Mouse (Mus musculus) MEL-GATA-1-ER (cell line): ENCODE results near the gene Auts2.

Experiments used
- DNase-seq: peaks from one replicate; pipeline ENCODE4 v3.0.0-alpha.2; 2012; ENCODE audit warnings: low read depth; ENCODE audit errors: extremely low read depth

The Auts2 gene

GRCm38 (mm10) chr5:132500817-132501231, 42.3 kb downstream of the Auts2 start:
- no peak for DNase-seq

- DNase-seq = no peak
These were observed 44.2 kb downstream of the Auts2 start for GRCm38 (mm10) chr5:132498896-132499295.

- no peak for DNase-seq
These were observed 45.1 kb downstream of the Auts2 start for GRCm38 (mm10) chr5:132498045-132498444.

- DNase-seq = no peak
These were observed 50.4 kb downstream of the Auts2 start for GRCm38 (mm10) chr5:132492793-132493192.

GRCm38 (mm10) chr5:132492040-132492439, 51.1 kb downstream of the Auts2 start:
- DNase-seq = no peak

GRCm38 (mm10) chr5:132491508-132491907, 51.6 kb downstream of the Auts2 start:
- DNase-seq = no peak

GRCm38 (mm10) chr5:132490326-132490725, 52.8 kb downstream of the Auts2 start:
- no peak for DNase-seq

GRCm38 (mm10) chr5:132489736-132490313, 53.3 kb downstream of the Auts2 start:
- DNase-seq = no peak

GRCm38 (mm10) chr5:132486831-132487230, 56.3 kb downstream of the Auts2 start:
- DNase-seq = no peak

GRCm38 (mm10) chr5:132485994-132486393, 57.1 kb downstream of the Auts2 start:
- no peak for DNase-seq

- DNase-seq = no peak
These were observed 57.7 kb downstream of the Auts2 start for GRCm38 (mm10) chr5:132485448-132485847.

- no peak for DNase-seq
These were observed 61.7 kb downstream of the Auts2 start for GRCm38 (mm10) chr5:132481476-132481875.

- no peak for DNase-seq
These were observed 62.7 kb downstream of the Auts2 start for GRCm38 (mm10) chr5:132480461-132480860.

GRCm38 (mm10) chr5:132479227-132479857, 63.8 kb downstream of the Auts2 start:
- no peak for DNase-seq

- no peak for DNase-seq
These were observed 65.6 kb downstream of the Auts2 start for GRCm38 (mm10) chr5:132477533-132477932.

- no peak for DNase-seq
These were observed 70.2 kb downstream of the Auts2 start for GRCm38 (mm10) chr5:132472905-132473321.

- no peak for DNase-seq
These were observed 70.8 kb downstream of the Auts2 start for GRCm38 (mm10) chr5:132472184-132472829.

GRCm38 (mm10) chr5:132467364-132467743, 75.8 kb downstream of the Auts2 start:
- DNase-seq = no peak

GRCm38 (mm10) chr5:132466427-132467363, 76.4 kb downstream of the Auts2 start:
- no peak for DNase-seq

GRCm38 (mm10) chr5:132462560-132462959, 80.6 kb downstream of the Auts2 start:
- DNase-seq = no peak

- DNase-seq = no peak
These were observed 84.6 kb downstream of the Auts2 start for GRCm38 (mm10) chr5:132458498-132458897.

- no peak for DNase-seq
These were observed 90.8 kb downstream of the Auts2 start for GRCm38 (mm10) chr5:132452381-132452780.
